Mouse (Mus musculus) limb, embryonic 10.5 days (tissue): ENCODE results near the gene Cog8. TPM values are rescaled to one million over a fixed set of nuclear protein-coding genes. Genes with fewer than 3 reads are reported as not detected.
"Not testable (repeated sequence)": the region's sequence is repeated elsewhere in the genome, so short reads cannot be mapped to it uniquely, and the experiment has no call there.

Source experiments
- DNase-seq: peaks from one replicate; pipeline ENCODE4 v3.0.0-alpha.2; 2017; ENCODE audit warnings: low spot score
- H3K27ac ChIP-seq: fragments of 300-500 bp; sonication (generic); 2 replicates; pipeline ENCODE4 v1.5.1; 2016; ENCODE audit warnings: mild to moderate bottlenecking
- H3K27me3 ChIP-seq: fragments of 300-500 bp; sonication (generic); 2 replicates; pipeline ENCODE4 v1.6.1; 2016; ENCODE audit warnings: low read depth, mild to moderate bottlenecking; ENCODE audit not compliant: poor library complexity, severe bottlenecking
- H3K36me3 ChIP-seq: fragments of 300-500 bp; sonication (generic); 2 replicates; pipeline ENCODE4 v1.6.1; 2016; ENCODE audit warnings: mild to moderate bottlenecking, moderate library complexity
- H3K4me1 ChIP-seq: fragments of 300-500 bp; sonication (generic); 2 replicates; pipeline ENCODE4 v1.6.1; 2016
- H3K4me3 ChIP-seq: fragments of 300-500 bp; sonication (generic); 2 replicates; pipeline ENCODE4 v1.5.1; 2016; ENCODE audit warnings: mild to moderate bottlenecking, moderate library complexity
- H3K9me3 ChIP-seq: fragments of 300-500 bp; sonication (generic); replicated peaks from 2 replicates; pipeline ENCODE4 v1.6.1; 2016; ENCODE audit warnings: mild to moderate bottlenecking
- WGBS: fragments of 180-500 bp; shearing (Covaris S2); methylation state at CpG from one replicate; pipeline ENCODE4 v1.1.7; 2016; 5-methylcytosine and 5-hydroxymethylcytosine counted together
- polyA plus RNA-seq: library from polyadenylated mRNA; unstranded; fragments of >200 nt; fragmentation: Nextera tagmentation; extraction: Ambion mirVana; gene quantifications from 2 replicates; pipeline ENCODE4 v1.2.1, GENCODE M21; 2016

The Cog8 gene
- polyA plus RNA-seq, 1 experiment from 2014 or later, result 46.1 TPM

- Histone ChIP-seq H3K4me1 (peaks cover 11% of the 10 kb centered on the region), H3K27ac (no peak within 1 kb of the TSS), H3K4me3 (no peak within 1 kb of the TSS), H3K9me3 (no peaks in the 10 kb centered on the region), H3K36me3 (peaks cover 26% of the 10 kb centered on the region), H3K27me3 (no peaks in the 10 kb centered on the region)
- 59% methylated on average over 17 of the region's 17 CpGs for WGBS
- DNase-seq, result no peak
Measured at GRCm38 (mm10) chr8:107065511-107066496, 9.3 kb upstream of the Cog8 start, which contains the start of gene Tmed6. Gene Tmed6 (minus strand): TSS chr8:107065644.

- H3K9me3 ChIP-seq, result no peaks in the 10 kb centered on the region
- H3K36me3 ChIP-seq, result peaks cover 34% of the 10 kb centered on the region
- DNase-seq, result no peak
- 88% methylated on average over 1 of the region's 1 CpGs for WGBS
- peaks cover 16% of the 10 kb centered on the region for H3K4me1 ChIP-seq
- no peak overlapping the region for H3K27ac ChIP-seq
- no peaks in the 10 kb centered on the region for H3K27me3 ChIP-seq
- no peak overlapping the region for H3K4me3 ChIP-seq
Measured at GRCm38 (mm10) chr8:107062613-107063012, 6.1 kb upstream of the Cog8 start.

GRCm38 (mm10) chr8:107056973-107057369 lies 482 bp upstream of the Cog8 start:
- no peak for DNase-seq
- H3K36me3 ChIP-seq, result peaks cover 66% of the 10 kb centered on the region
- peak overlapping the region; percentile 89 for H3K27ac ChIP-seq
- H3K27me3 ChIP-seq, result no peaks in the 10 kb centered on the region
- peaks cover 16% of the 10 kb centered on the region for H3K4me1 ChIP-seq
- under 1% methylated on average over 33 of the region's 33 CpGs for whole genome bisulfite sequencing
- H3K9me3 ChIP-seq, result no peaks in the 10 kb centered on the region
- H3K4me3 ChIP-seq, result peak overlapping the region; percentile 82

GRCm38 (mm10) chr8:107052046-107052445 lies 4.4 kb downstream of the Cog8 start:
- DNase-seq, result no peak
- 97% methylated on average over 8 of the region's 8 CpGs for WGBS
- H3K27me3 ChIP-seq, result no peaks in the 10 kb centered on the region
- H3K4me1 ChIP-seq, result peaks cover 28% of the 10 kb centered on the region
- peaks cover 73% of the 10 kb centered on the region for H3K36me3 ChIP-seq
- H3K9me3 ChIP-seq, result no peaks in the 10 kb centered on the region
- no peak overlapping the region for H3K4me3 ChIP-seq
- no peak overlapping the region for H3K27ac ChIP-seq

GRCm38 (mm10) chr8:107049480-107049879 lies 7.0 kb downstream of the Cog8 start:
- no peak for DNase-seq
- peaks cover 91% of the 10 kb centered on the region for H3K36me3 ChIP-seq
- H3K27me3 ChIP-seq, result no peaks in the 10 kb centered on the region
- H3K27ac ChIP-seq, result no peak overlapping the region; the same call in 1 of the 2 replicates
- H3K9me3 ChIP-seq, result no peaks in the 10 kb centered on the region
- H3K4me1 ChIP-seq, result peaks cover 23% of the 10 kb centered on the region
- WGBS, result 93% methylated on average over 4 of the region's 4 CpGs
- peak overlapping the region; percentile 90 for H3K4me3 ChIP-seq

GRCm38 (mm10) chr8:107048061-107048941 lies 8.2 kb downstream of the Cog8 start, which contains the start of gene Pdf:
Gene Pdf (minus strand): TSS chr8:107048614.
- under 1% methylated on average over 87 of the region's 87 CpGs for WGBS
- Histone ChIP-seq H3K27me3 (no peaks in the 10 kb centered on the region), H3K9me3 (no peaks in the 10 kb centered on the region), H3K4me3 (peak within 1 kb of the TSS; percentile 90), H3K36me3 (peaks cover 91% of the 10 kb centered on the region), H3K27ac (peak within 1 kb of the TSS; percentile 95), H3K4me1 (peaks cover 23% of the 10 kb centered on the region)
- DNase-seq, result peak; percentile 85

- no peak for DNase-seq
- Histone ChIP-seq H3K27ac (no peak overlapping the region), H3K36me3 (peaks cover 91% of the 10 kb centered on the region), H3K4me3 (peak overlapping the region; percentile 90; the same call in 1 of the 2 replicates), H3K4me1 (peaks cover 23% of the 10 kb centered on the region), H3K27me3 (no peaks in the 10 kb centered on the region), H3K9me3 (no peaks in the 10 kb centered on the region)
- 91% methylated on average over 5 of the region's 5 CpGs for WGBS
Measured at GRCm38 (mm10) chr8:107046976-107047375, 9.5 kb downstream of the Cog8 start.

GRCm38 (mm10) chr8:107045478-107045877 lies 11.0 kb downstream of the Cog8 start:
- DNase-seq, result no peak
- H3K4me1 ChIP-seq, result peaks cover 23% of the 10 kb centered on the region
- WGBS, result 91% methylated on average over 6 of the region's 6 CpGs
- H3K27ac ChIP-seq, result no peak overlapping the region
- H3K4me3 ChIP-seq, result no peak overlapping the region
- peaks cover 91% of the 10 kb centered on the region for H3K36me3 ChIP-seq
- H3K9me3 ChIP-seq, result no peaks in the 10 kb centered on the region
- H3K27me3 ChIP-seq, result no peaks in the 10 kb centered on the region

GRCm38 (mm10) chr8:107040632-107041031 lies 15.9 kb downstream of the Cog8 start:
- Histone ChIP-seq H3K36me3 (peaks cover 86% of the 10 kb centered on the region), H3K27me3 (no peaks in the 10 kb centered on the region), H3K9me3 (no peaks in the 10 kb centered on the region), H3K27ac (no peak overlapping the region), H3K4me1 (no peaks in the 10 kb centered on the region; the same call in 1 of the 2 replicates), H3K4me3 (no peak overlapping the region)
- DNase-seq, result no peak
- 83% methylated on average over 7 of the region's 7 CpGs for WGBS

GRCm38 (mm10) chr8:107036626-107037025 lies 19.9 kb downstream of the Cog8 start:
- H3K27ac ChIP-seq, result no peak overlapping the region
- no peaks in the 10 kb centered on the region for H3K9me3 ChIP-seq
- H3K4me3 ChIP-seq, result no peak overlapping the region
- peaks cover 14% of the 10 kb centered on the region for H3K4me1 ChIP-seq
- H3K36me3 ChIP-seq, result peaks cover 51% of the 10 kb centered on the region
- DNase-seq, result no peak
- H3K27me3 ChIP-seq, result no peaks in the 10 kb centered on the region
- 88% methylated on average over 8 of the region's 8 CpGs for WGBS

GRCm38 (mm10) chr8:107035641-107036040 lies 20.8 kb downstream of the Cog8 start:
- DNase-seq, result no peak
- H3K27ac ChIP-seq, result no peak overlapping the region
- WGBS, result 93% methylated on average over 3 of the region's 3 CpGs
- no peak overlapping the region for H3K4me3 ChIP-seq
- H3K9me3 ChIP-seq, result no peaks in the 10 kb centered on the region
- H3K27me3 ChIP-seq, result no peaks in the 10 kb centered on the region
- H3K4me1 ChIP-seq, result peaks cover 21% of the 10 kb centered on the region
- peaks cover 41% of the 10 kb centered on the region for H3K36me3 ChIP-seq

- WGBS, result 92% methylated on average over 2 of the region's 2 CpGs
- Histone ChIP-seq H3K36me3 (peaks cover 22% of the 10 kb centered on the region), H3K4me1 (peaks cover 25% of the 10 kb centered on the region)
- H3K4me3 ChIP-seq, H3K27me3 ChIP-seq, DNase-seq, H3K27ac ChIP-seq, H3K9me3 ChIP-seq: not testable (repeated sequence)
Measured at GRCm38 (mm10) chr8:107033609-107034008, 22.9 kb downstream of the Cog8 start.
